Mouse (Mus musculus): ENCODE results near the gene Tbp. TPM values are rescaled to one million over a fixed set of nuclear protein-coding genes. Genes with fewer than 3 reads are reported as not detected.

Tbp gene
- polyA plus RNA-seq (2015; fragmentation: Nextera tagmentation; extraction: Ambion mirVana): 39.7 and 41.0 TPM in 2 replicates

GRCm38 (mm10) chr17:15499656-15500394 is at the start of gene Tbp, which contains the start of gene Psmb1:
Gene Tbp, plus strand, starts transcription at chr17:15499888.
Gene Psmb1, minus strand, starts transcription at chr17:15499751.
- Histone ChIP-seq H3K36me3 (ENCODE audit: insufficient read depth, low read length) (peaks cover 16% of the 10 kb centered on the region; the same call in 1 of the 2 replicates), H3K9ac (ENCODE audit: low read depth, low read length) (peak within 1 kb of the TSS; percentile 86), H3K4me3 (replicated peaks; ENCODE audit: low read depth, low read length) (peak within 1 kb of the TSS; percentile 88), H3K4me2 (ENCODE audit: low read length) (peak within 1 kb of the TSS; percentile 84), H3K9me3 (replicated peaks; ENCODE audit: low read length) (no peaks in the 10 kb centered on the region), H3K27me3 (ENCODE audit: insufficient read depth, low read length) (no peaks in the 10 kb centered on the region), H3K27ac (peak within 1 kb of the TSS; percentile 98), H3K4me1 (replicated peaks; ENCODE audit: insufficient read depth, low read length) (peaks cover 16% of the 10 kb centered on the region; the same call in 1 of the 2 replicates)
- ATAC-seq (replicated peaks; ENCODE audit: low FRiP score, low read depth): peak; percentile 95
- peak; percentile 99 for DNase-seq (ENCODE audit: low spot score)
- WGBS: under 1% methylated on average over 63 of the region's 63 CpGs
- no peak for TF ChIP-seq CTCF (IDR thresholded peaks at IDR 0.05; ENCODE audit: low read depth)

GRCm38 (mm10) chr17:15455203-15455602 is 44.5 kb upstream of the Tbp start:
- TF ChIP-seq CTCF (IDR thresholded peaks at IDR 0.05; ENCODE audit: low read depth): no peak
- DNase-seq (ENCODE audit: low spot score) (peak; percentile 22), ATAC-seq (replicated peaks; ENCODE audit: low FRiP score, low read depth) (no peak)
- Histone ChIP-seq H3K36me3 (ENCODE audit: insufficient read depth, low read length) (no peaks in the 10 kb centered on the region), H3K27ac (no peak overlapping the region), H3K4me2 (ENCODE audit: low read length) (no peak overlapping the region), H3K27me3 (ENCODE audit: insufficient read depth, low read length) (no peaks in the 10 kb centered on the region), H3K4me1 (replicated peaks; ENCODE audit: insufficient read depth, low read length) (no peaks in the 10 kb centered on the region), H3K9me3 (replicated peaks; ENCODE audit: low read length) (no peaks in the 10 kb centered on the region), H3K9ac (ENCODE audit: low read depth, low read length) (no peak overlapping the region), H3K4me3 (replicated peaks; ENCODE audit: low read depth, low read length) (no peak overlapping the region)
- WGBS: 63% methylated on average over 4 of the region's 4 CpGs

- Histone ChIP-seq H3K36me3 (ENCODE audit: insufficient read depth, low read length) (no peaks in the 10 kb centered on the region), H3K4me3 (replicated peaks; ENCODE audit: low read depth, low read length) (no peak overlapping the region), H3K4me2 (ENCODE audit: low read length) (no peak overlapping the region), H3K27me3 (ENCODE audit: insufficient read depth, low read length) (no peaks in the 10 kb centered on the region), H3K4me1 (replicated peaks; ENCODE audit: insufficient read depth, low read length) (no peaks in the 10 kb centered on the region), H3K9me3 (replicated peaks; ENCODE audit: low read length) (no peaks in the 10 kb centered on the region), H3K9ac (ENCODE audit: low read depth, low read length) (no peak overlapping the region), H3K27ac (no peak overlapping the region)
- DNase-seq (ENCODE audit: low spot score) (no peak), ATAC-seq (replicated peaks; ENCODE audit: low FRiP score, low read depth) (no peak)
- TF ChIP-seq CTCF (IDR thresholded peaks at IDR 0.05; ENCODE audit: low read depth): no peak
- 89% methylated on average over 2 of the region's 2 CpGs for WGBS
These were observed 43.1 kb upstream of the Tbp start for GRCm38 (mm10) chr17:15456595-15456994.

GRCm38 (mm10) chr17:15459761-15460160 is 39.9 kb upstream of the Tbp start:
- no peak overlapping the region for H3K4me2 ChIP-seq (ENCODE audit: low read length)
- H3K4me3 ChIP-seq (replicated peaks; ENCODE audit: low read depth, low read length): no peak overlapping the region
- H3K27ac ChIP-seq: no peak overlapping the region
- ATAC-seq (replicated peaks; ENCODE audit: low FRiP score, low read depth): no peak
- no peaks in the 10 kb centered on the region for H3K36me3 ChIP-seq (ENCODE audit: insufficient read depth, low read length)
- TF ChIP-seq CTCF (IDR thresholded peaks at IDR 0.05; ENCODE audit: low read depth): no peak
- no peak for DNase-seq (ENCODE audit: low spot score)
- no peaks in the 10 kb centered on the region for H3K27me3 ChIP-seq (ENCODE audit: insufficient read depth, low read length)
- H3K9ac ChIP-seq (ENCODE audit: low read depth, low read length): no peak overlapping the region
- H3K9me3 ChIP-seq (replicated peaks; ENCODE audit: low read length): no peaks in the 10 kb centered on the region
- 84% methylated on average over 4 of the region's 4 CpGs for WGBS
- no peaks in the 10 kb centered on the region for H3K4me1 ChIP-seq (replicated peaks; ENCODE audit: insufficient read depth, low read length)

- 94% methylated on average over 6 of the region's 6 CpGs for WGBS
These were observed 37.7 kb upstream of the Tbp start for GRCm38 (mm10) chr17:15461921-15462495.

GRCm38 (mm10) chr17:15467669-15468068 is 32.0 kb upstream of the Tbp start:
- no peaks in the 10 kb centered on the region for H3K9me3 ChIP-seq (replicated peaks; ENCODE audit: low read length)
- H3K9ac ChIP-seq (ENCODE audit: low read depth, low read length): no peak overlapping the region
- peak; percentile 62 for ATAC-seq (replicated peaks; ENCODE audit: low FRiP score, low read depth)
- peak; percentile 85 for DNase-seq (ENCODE audit: low spot score)
- WGBS: 22% methylated on average over 5 of the region's 5 CpGs
- no peak overlapping the region for H3K4me2 ChIP-seq (ENCODE audit: low read length)
- peak; percentile 95 for TF ChIP-seq CTCF (IDR thresholded peaks at IDR 0.05; ENCODE audit: low read depth)
- H3K4me1 ChIP-seq (replicated peaks; ENCODE audit: insufficient read depth, low read length): no peaks in the 10 kb centered on the region
- no peaks in the 10 kb centered on the region for H3K27me3 ChIP-seq (ENCODE audit: insufficient read depth, low read length)
- 0 out of 2 replicates have a peak, but pooled peaks cover 12% of the 10 kb centered on the region for H3K36me3 ChIP-seq (ENCODE audit: insufficient read depth, low read length)
- no peak overlapping the region for H3K4me3 ChIP-seq (replicated peaks; ENCODE audit: low read depth, low read length)
- no peak overlapping the region for H3K27ac ChIP-seq

More at GRCm38 (mm10) chr17:15461921-15462495, 37.7 kb upstream of the Tbp start:
- Histone ChIP-seq H3K27ac (no peak overlapping the region), H3K4me2 (ENCODE audit: low read length) (no peak overlapping the region), H3K36me3 (ENCODE audit: insufficient read depth, low read length) (no peaks in the 10 kb centered on the region), H3K4me1 (replicated peaks; ENCODE audit: insufficient read depth, low read length) (no peaks in the 10 kb centered on the region), H3K27me3 (ENCODE audit: insufficient read depth, low read length) (no peaks in the 10 kb centered on the region), H3K4me3 (replicated peaks; ENCODE audit: low read depth, low read length) (no peak overlapping the region), H3K9me3 (replicated peaks; ENCODE audit: low read length) (no peaks in the 10 kb centered on the region), H3K9ac (ENCODE audit: low read depth, low read length) (no peak overlapping the region)
- ATAC-seq (replicated peaks; ENCODE audit: low FRiP score, low read depth) (no peak), DNase-seq (ENCODE audit: low spot score) (no peak)
- no peak for TF ChIP-seq CTCF (IDR thresholded peaks at IDR 0.05; ENCODE audit: low read depth)
